Mouse (Mus musculus) megakaryocyte, embryonic 14.5 days (primary cell): Measurements from ENCODE around the gene Myo18b.

Experiments
- FLI1 ChIP-seq: IDR thresholded peaks from 2 replicates; pipeline ENCODE4 v1.6.1; 2012; ENCODE audit warnings: low read length, inconsistent platforms, mixed read lengths
- GATA1 ChIP-seq: IDR thresholded peaks from 3 replicates; pipeline ENCODE4 v1.6.1; 2012; ENCODE audit warnings: mixed read lengths, low read length, inconsistent platforms, borderline replicate concordance

- TF ChIP-seq GATA1 (no peak), FLI1 (no peak)
Observed at GRCm38 (mm10) chr5:112921914-112922313, 25.8 kb upstream of the Myo18b start.
